Mouse (Mus musculus) stomach, embryonic 16.5 days (tissue): ENCODE data around the gene Sumo2. TPM values are rescaled to one million over a fixed set of nuclear protein-coding genes. Genes with fewer than 3 reads are reported as not detected.

Source experiments
- ATAC-seq: fragments of 200-750 bp; cut with Nextera tagmentation; 2 replicates; pipeline ENCODE4 v1.8.0; 2017; ENCODE audit warnings: moderate number of reproducible peaks, moderate TSS enrichment; ENCODE audit not compliant: insufficient read depth, low FRiP score
- H3K27ac ChIP-seq: fragments of 300-500 bp; sonication (generic); 2 replicates; pipeline ENCODE4 v1.5.1; 2014; ENCODE audit warnings: low read length
- H3K27me3 ChIP-seq: fragments of 300-500 bp; sonication (generic); 2 replicates; pipeline ENCODE4 v1.6.1; 2014; ENCODE audit warnings: low read length, control low read depth, mixed read lengths; ENCODE audit not compliant: control insufficient read depth, insufficient read depth
- H3K36me3 ChIP-seq: fragments of 300-500 bp; sonication (generic); 2 replicates; pipeline ENCODE4 v1.6.1; 2014; ENCODE audit warnings: low read length; ENCODE audit not compliant: control insufficient read depth, insufficient read depth
- H3K4me1 ChIP-seq: fragments of 300-500 bp; sonication (generic); 2 replicates; pipeline ENCODE4 v1.6.1; 2014; ENCODE audit warnings: low read length, control low read depth, mixed read lengths; ENCODE audit not compliant: control insufficient read depth, insufficient read depth
- H3K4me2 ChIP-seq: fragments of 300-500 bp; sonication (generic); 2 replicates; pipeline ENCODE4 v1.6.1; 2014; ENCODE audit warnings: low read depth, low read length, mixed read lengths
- H3K4me3 ChIP-seq: fragments of 300-500 bp; sonication (generic); replicated peaks from 2 replicates; pipeline ENCODE4 v1.5.1; 2014; ENCODE audit warnings: mild to moderate bottlenecking, low read length
- H3K9ac ChIP-seq: fragments of 300-500 bp; sonication (generic); 2 replicates; pipeline ENCODE4 v1.6.1; 2014; ENCODE audit warnings: low read length
- H3K9me3 ChIP-seq: fragments of 300-500 bp; sonication (generic); replicated peaks from 2 replicates; pipeline ENCODE4 v1.6.1; 2016; ENCODE audit warnings: low read length, control low read depth; ENCODE audit not compliant: control insufficient read depth
- WGBS: fragments of 180-500 bp; shearing (Covaris S2); extraction: QIAGEN DNeasy Blood & Tissue Kit; methylation state at CpG from one replicate; pipeline ENCODE4 v1.1.7; 2014; 5-methylcytosine and 5-hydroxymethylcytosine counted together
- polyA plus RNA-seq: library from polyadenylated mRNA; unstranded; fragments of >200 nt; fragmentation: Nextera tagmentation; extraction: Ambion mirVana; gene quantifications from 2 replicates; pipeline ENCODE4 v1.2.1, GENCODE M21; 2015

Sumo2 gene
- polyA plus RNA-seq, 1 experiment from 2014 or later, result 737 TPM

DNA sequence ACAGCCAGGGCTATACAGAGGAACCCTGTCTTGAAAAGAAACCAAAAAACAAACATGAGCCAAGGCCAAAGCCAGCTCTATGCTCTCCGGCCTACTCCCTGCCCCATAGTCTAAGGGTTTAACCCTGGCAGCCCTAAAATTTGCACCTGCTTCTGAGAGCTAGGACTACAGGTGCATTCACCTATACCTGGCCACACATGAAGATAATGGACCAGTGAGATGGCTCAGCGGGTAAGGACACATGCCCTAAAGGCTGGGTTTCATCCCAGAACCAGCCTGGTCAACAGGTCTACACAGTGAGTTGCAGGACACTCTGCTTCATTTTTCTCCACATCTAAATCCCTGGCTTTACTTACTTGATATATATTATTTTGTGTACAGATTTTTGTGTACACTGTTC lies 13.8 kb downstream of the Sumo2 start:
- H3K9ac ChIP-seq, result no peak overlapping the region
- H3K27me3 ChIP-seq, result no peaks in the 10 kb centered on the region
- H3K4me3 ChIP-seq, result no peak overlapping the region
- no peaks in the 10 kb centered on the region for H3K4me1 ChIP-seq
- no peaks in the 10 kb centered on the region for H3K9me3 ChIP-seq
- WGBS, result 87% methylated on average over 2 of the region's 2 CpGs
- H3K4me2 ChIP-seq, result no peak overlapping the region
- H3K36me3 ChIP-seq, result peaks cover 21% of the 10 kb centered on the region
- ATAC-seq, result no peak
- H3K27ac ChIP-seq, result no peak overlapping the region

DNA sequence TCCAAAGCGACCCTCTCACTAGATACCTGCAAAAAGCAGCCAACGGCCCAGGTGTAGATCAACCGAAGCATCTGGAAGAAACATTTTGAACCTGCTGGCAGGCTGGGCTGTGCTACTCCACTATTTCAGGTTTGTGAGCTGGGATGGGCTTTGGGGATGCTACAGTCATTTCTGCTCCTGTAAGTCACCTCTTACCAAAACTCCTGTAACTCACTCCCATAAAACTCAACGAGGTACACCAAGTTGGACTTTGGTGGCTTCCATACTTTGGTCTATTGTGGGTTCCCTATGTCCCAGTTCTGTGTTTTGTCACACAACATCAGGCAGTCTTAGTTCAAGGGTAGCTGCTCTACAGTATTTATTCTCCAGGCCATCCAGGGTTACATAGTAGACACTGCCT lies 15.0 kb downstream of the Sumo2 start:
- no peak overlapping the region for H3K4me3 ChIP-seq
- H3K9ac ChIP-seq, result no peak overlapping the region
- H3K4me2 ChIP-seq, result no peak overlapping the region
- no peaks in the 10 kb centered on the region for H3K27me3 ChIP-seq
- H3K27ac ChIP-seq, result no peak overlapping the region
- no peak for ATAC-seq
- no peaks in the 10 kb centered on the region for H3K4me1 ChIP-seq
- 84% methylated on average over 4 of the region's 4 CpGs for WGBS
- H3K9me3 ChIP-seq, result no peaks in the 10 kb centered on the region
- H3K36me3 ChIP-seq, result peaks cover 15% of the 10 kb centered on the region; the same call in 1 of the 2 replicates

DNA sequence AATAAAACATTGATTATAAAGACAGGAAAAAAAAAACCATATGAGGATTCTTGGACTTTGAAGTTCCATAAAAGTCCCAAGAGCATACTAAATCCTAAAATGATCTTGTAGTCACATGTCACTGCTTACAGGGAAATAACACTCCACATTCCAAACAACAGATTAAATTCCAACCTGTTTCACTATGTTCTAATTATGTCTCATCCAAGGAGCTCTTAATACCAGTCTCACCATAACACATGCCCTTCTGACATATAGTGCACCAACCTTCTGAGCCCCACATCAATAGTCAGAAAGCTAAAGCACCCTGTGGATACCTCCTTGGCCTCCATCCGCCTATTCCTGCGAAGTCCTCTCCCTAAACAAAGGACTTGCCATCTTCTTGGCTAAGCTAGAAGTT lies 15.9 kb downstream of the Sumo2 start:
- no peaks in the 10 kb centered on the region for H3K27me3 ChIP-seq
- H3K36me3 ChIP-seq, result 0 out of 2 replicates have a peak, but pooled peaks cover 8% of the 10 kb centered on the region
- no peaks in the 10 kb centered on the region for H3K9me3 ChIP-seq
- H3K27ac ChIP-seq, result no peak overlapping the region
- H3K4me1 ChIP-seq, result no peaks in the 10 kb centered on the region
- WGBS, result 77% methylated on average over 2 of the region's 2 CpGs
- no peak overlapping the region for H3K9ac ChIP-seq
- H3K4me3 ChIP-seq, result no peak overlapping the region
- no peak overlapping the region for H3K4me2 ChIP-seq
- ATAC-seq, result no peak

DNA sequence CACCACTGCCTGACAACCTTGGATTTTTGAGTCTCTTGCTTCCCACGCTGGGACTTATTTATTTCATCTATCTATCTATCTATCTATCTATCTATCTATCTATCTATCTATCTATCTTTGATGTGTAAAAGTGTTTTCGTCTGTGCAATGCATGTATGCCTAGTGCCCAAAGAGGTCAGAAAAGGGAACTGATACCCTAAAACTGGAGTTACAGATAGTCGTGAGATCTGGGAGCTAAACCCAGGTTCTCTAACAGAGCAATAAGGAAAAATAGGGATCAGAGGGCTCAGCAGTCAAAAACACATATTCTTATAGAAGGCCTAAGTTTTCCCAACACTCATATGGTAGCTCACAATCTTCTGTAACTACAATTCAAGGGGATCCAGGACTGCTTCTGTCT lies 16.5 kb downstream of the Sumo2 start:
- ATAC-seq, result no peak
- H3K27me3 ChIP-seq, result no peaks in the 10 kb centered on the region
- no peaks in the 10 kb centered on the region for H3K4me1 ChIP-seq
- no peak overlapping the region for H3K4me3 ChIP-seq
- no peak overlapping the region for H3K27ac ChIP-seq
- H3K9ac ChIP-seq, result no peak overlapping the region
- H3K4me2 ChIP-seq, result no peak overlapping the region
- WGBS, result 80% methylated on average over 3 of the region's 3 CpGs
- no peaks in the 10 kb centered on the region for H3K9me3 ChIP-seq
- H3K36me3 ChIP-seq, result 0 out of 2 replicates have a peak, but pooled peaks cover 8% of the 10 kb centered on the region

DNA sequence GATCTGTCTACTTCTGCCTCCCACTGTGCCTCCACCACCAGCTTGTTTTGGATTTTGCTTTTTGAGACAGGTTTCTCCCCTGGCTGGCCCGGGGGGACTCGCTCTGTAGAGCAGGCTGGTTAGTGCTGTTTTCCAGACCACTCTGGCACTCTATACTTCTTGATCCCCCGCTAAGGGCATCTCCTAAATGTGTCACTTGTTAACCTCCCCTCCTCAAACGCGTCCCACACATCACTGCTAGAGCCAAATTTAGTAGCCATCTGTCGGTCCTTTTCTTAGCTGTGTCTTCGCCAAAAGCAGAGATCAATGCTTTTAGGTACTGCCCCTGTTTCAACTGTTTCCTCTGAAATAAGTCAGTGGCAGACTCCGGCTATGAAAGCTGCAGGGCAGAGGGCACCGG lies 17.4 kb downstream of the Sumo2 start:
- no peak for ATAC-seq
- no peak overlapping the region for H3K9ac ChIP-seq
- H3K36me3 ChIP-seq, result 0 out of 2 replicates have a peak, but pooled peaks cover 4% of the 10 kb centered on the region
- no peaks in the 10 kb centered on the region for H3K9me3 ChIP-seq
- H3K27ac ChIP-seq, result no peak overlapping the region
- WGBS, result 65% methylated on average over 9 of the region's 9 CpGs
- H3K27me3 ChIP-seq, result no peaks in the 10 kb centered on the region
- H3K4me1 ChIP-seq, result no peaks in the 10 kb centered on the region
- no peak overlapping the region for H3K4me2 ChIP-seq
- no peak overlapping the region for H3K4me3 ChIP-seq

DNA sequence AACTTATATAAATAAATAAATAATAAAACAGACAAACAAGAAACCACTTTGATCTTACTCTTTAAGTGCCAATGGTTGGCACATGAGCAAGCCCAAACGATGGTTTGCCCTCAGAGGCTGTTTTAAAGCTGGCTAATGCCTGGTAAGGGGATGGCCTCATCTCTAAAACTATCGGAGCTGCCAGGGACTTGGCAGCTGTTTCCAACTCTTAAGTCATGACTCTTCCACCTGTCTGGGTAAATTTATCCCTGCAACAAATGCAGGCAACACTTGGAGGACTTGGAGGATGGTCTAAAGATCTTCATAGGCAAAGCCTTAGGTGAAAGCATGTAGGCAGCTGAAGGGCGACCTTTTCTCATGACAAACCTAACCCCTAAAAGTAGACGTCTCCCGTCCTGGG lies 19.1 kb downstream of the Sumo2 start:
- Histone ChIP-seq H3K9me3 (no peaks in the 10 kb centered on the region), H3K36me3 (no peaks in the 10 kb centered on the region), H3K27ac (no peak overlapping the region), H3K4me2 (no peak overlapping the region), H3K9ac (no peak overlapping the region), H3K4me1 (peaks cover 10% of the 10 kb centered on the region), H3K27me3 (no peaks in the 10 kb centered on the region), H3K4me3 (no peak overlapping the region)
- no peak for ATAC-seq
- 75% methylated on average over 5 of the region's 5 CpGs for WGBS

DNA sequence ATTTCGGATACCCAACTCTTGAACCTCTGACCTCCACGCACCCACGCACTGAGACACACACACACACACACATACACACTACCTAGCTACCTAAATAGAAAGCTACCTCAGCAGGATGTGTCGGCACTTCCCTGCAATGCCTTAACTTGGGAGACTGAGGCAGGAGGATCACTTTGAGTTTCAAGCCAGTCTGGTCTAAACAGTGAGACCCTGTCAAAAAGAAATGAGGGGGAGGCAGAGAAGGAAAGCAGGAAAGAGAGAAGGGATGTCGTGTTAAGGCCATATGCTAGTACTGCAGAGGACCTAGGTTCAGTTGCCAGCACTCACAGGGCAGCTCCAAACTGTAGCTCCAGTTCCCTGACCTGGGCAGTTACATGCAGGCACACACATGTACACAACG lies 21.1 kb downstream of the Sumo2 start:
- H3K4me3 ChIP-seq, result no peak overlapping the region
- H3K36me3 ChIP-seq, result no peaks in the 10 kb centered on the region
- WGBS, result 67% methylated on average over 6 of the region's 6 CpGs
- peaks cover 29% of the 10 kb centered on the region for H3K4me1 ChIP-seq
- no peak for ATAC-seq
- H3K9ac ChIP-seq, result no peak overlapping the region
- no peak overlapping the region for H3K4me2 ChIP-seq
- no peaks in the 10 kb centered on the region for H3K9me3 ChIP-seq
- H3K27ac ChIP-seq, result no peak overlapping the region
- no peaks in the 10 kb centered on the region for H3K27me3 ChIP-seq

DNA sequence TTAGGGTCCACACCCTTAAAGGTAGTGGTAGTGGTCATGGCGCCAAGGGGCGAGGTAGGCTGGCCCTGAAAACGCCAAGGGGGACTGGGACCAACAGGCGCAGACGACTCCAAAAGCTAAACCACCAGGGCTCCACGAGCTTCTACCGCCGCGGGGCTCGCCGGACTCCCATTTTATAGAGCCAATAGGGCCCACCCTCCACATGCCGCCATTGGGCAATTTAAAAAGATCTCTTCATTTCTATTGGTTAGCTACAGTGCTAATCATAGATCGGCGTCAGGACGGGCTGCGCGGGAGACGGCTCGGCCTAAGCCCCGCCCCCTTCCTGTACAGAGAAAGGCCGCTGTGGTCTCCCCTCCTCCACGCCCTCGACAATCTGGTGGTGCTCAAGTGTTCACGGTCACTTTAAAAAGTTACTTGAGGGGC lies 21.8 kb downstream of the Sumo2 start, which contains the start of gene Jpt1:
TSS of gene Jpt1 (minus strand) at position 150 of the 426 bp plus-strand sequence.
- H3K4me1 ChIP-seq, result peaks cover 33% of the 10 kb centered on the region
- WGBS, result under 1% methylated on average over 24 of the region's 24 CpGs
- H3K36me3 ChIP-seq, result no peaks in the 10 kb centered on the region
- no peaks in the 10 kb centered on the region for H3K9me3 ChIP-seq
- H3K9ac ChIP-seq, result peak within 1 kb of the TSS; percentile 97
- peak within 1 kb of the TSS; percentile 88 for H3K27ac ChIP-seq
- peak; percentile 98 for ATAC-seq
- H3K27me3 ChIP-seq, result no peaks in the 10 kb centered on the region
- peak within 1 kb of the TSS; percentile 91 for H3K4me2 ChIP-seq
- peak within 1 kb of the TSS; percentile 98 for H3K4me3 ChIP-seq

DNA sequence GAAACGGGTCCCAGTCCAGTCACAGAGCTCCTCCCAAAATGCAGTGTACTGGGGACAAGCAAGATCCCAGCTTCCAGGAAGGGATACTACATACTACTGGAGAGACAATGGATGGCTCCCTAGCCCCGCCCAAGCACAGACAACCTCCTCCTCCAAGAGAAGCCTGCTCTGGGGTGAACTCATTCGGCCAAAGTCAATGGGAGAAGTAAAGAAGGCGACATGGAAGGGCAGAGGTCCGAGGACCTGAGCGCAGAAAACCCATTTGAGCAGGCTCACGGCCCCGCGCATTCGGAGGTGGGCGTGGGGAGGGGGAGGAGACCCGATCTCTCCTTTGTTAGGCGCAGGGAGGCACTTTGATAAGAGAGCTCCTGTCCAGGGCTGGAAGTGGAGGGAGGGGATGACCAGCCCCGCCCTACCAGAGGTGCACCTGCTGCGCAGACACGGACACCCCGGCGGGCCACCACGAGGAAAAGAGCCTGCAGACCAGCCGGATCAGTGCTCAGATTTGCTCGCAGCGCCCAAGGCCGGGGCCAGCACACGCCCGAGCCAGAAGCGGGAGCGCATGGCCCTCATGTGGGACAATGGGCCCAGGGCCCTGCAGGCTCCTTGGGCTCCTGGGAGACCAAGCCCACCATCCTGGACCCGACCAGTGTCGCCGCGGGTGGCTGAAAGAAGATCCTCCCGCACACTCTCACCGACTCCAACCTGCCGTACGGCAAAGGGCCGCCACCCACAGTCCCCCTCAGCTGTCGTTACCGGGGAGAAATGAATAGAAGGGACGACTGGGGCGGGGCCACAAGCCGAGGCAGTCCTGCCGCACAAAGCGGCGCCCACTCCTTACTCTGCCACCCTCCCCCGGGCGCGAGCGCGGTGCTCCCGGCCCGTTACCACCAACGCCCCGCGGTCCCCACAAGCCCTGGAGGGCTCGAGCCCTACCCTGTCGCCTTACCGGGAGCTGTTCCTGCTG lies 22.5 kb downstream of the Sumo2 start:
- H3K27me3 ChIP-seq, result no peaks in the 10 kb centered on the region
- H3K36me3 ChIP-seq, result no peaks in the 10 kb centered on the region
- H3K4me1 ChIP-seq, result peaks cover 37% of the 10 kb centered on the region
- H3K9ac ChIP-seq, result peak overlapping the region; percentile 97
- H3K27ac ChIP-seq, result peak overlapping the region; percentile 88
- under 1% methylated on average over 57 of the region's 57 CpGs for WGBS
- H3K9me3 ChIP-seq, result no peaks in the 10 kb centered on the region
- peak overlapping the region; percentile 91 for H3K4me2 ChIP-seq
- peak; percentile 65 for ATAC-seq
- peak overlapping the region; percentile 98 for H3K4me3 ChIP-seq
